Mouse (Mus musculus) liver, adult 2 months (tissue): ENCODE results near the gene Hist1h2ag.

Experiments used
- CTCF ChIP-seq: fragments of 200-500 bp; IDR thresholded peaks from 2 replicates; pipeline ENCODE4 v1.5.1; 2011; ENCODE audit warnings: low read depth, low read length, control low read depth
- POLR2A ChIP-seq: fragments of 200-500 bp; IDR thresholded peaks from 2 replicates; pipeline ENCODE4 v1.6.1; 2011; ENCODE audit warnings: low read length, control low read depth; ENCODE audit not compliant: insufficient read depth; ENCODE audit errors: extremely low read depth

DNA sequence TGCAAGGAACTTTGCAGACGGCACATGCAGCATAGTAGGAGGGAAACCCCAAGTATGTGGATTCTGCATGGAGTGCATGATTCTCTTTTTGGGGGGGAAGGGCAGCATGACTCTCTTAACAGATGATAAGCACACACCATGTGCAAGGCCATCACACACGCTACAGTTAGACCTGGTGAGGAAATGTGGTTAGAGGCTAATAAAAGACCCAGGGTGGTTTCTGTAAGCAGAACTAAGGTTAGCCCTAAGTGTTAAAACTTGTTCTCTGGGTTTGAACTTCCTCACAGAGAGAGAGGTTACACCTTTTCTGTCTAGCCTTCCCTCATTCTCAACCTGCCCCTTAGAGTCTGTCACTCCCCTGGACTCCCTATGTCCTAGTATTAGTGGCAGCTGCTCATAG lies 41.4 kb downstream of the Hist1h2ag start:
- TF ChIP-seq CTCF, result no peak
- no peak for TF ChIP-seq POLR2A
